Mouse (Mus musculus) T-cell, adult 2 months (primary cell): ENCODE measurements at regions not wholly inside any gene's neighbourhood (a gene's known extent, or its start where the extent isn't known, plus 50 kb on each side); places are given as distances from the start of the nearest gene placed in this dataset.

Source experiments
- DNase-seq: peaks from one replicate; pipeline ENCODE4 v3.0.0; 2022; ENCODE audit warnings: low spot score

- DNase-seq, result no peak
These were observed 258.7 kb upstream of the Rbms1 start for GRCm38 (mm10) chr2:61221676-61222075.

- DNase-seq, result no peak
These were observed 258.2 kb upstream of the Rbms1 start for GRCm38 (mm10) chr2:61221157-61221556.

- no peak for DNase-seq
These were observed 251.0 kb upstream of the Rbms1 start for GRCm38 (mm10) chr2:61213951-61214350.

GRCm38 (mm10) chr2:61201387-61201786 lies 238.4 kb upstream of the Rbms1 start:
- DNase-seq, result no peak

- no peak for DNase-seq
These were observed 231.0 kb upstream of the Rbms1 start for GRCm38 (mm10) chr2:61193976-61194375.

GRCm38 (mm10) chr2:61182424-61182979 lies 219.5 kb upstream of the Rbms1 start:
- DNase-seq, result no peak

GRCm38 (mm10) chr2:61177801-61178200 lies 214.8 kb upstream of the Rbms1 start:
- DNase-seq, result no peak

GRCm38 (mm10) chr2:61176807-61177206 lies 213.8 kb upstream of the Rbms1 start:
- no peak for DNase-seq

GRCm38 (mm10) chr2:61173581-61173980 lies 210.6 kb upstream of the Rbms1 start:
- DNase-seq, result no peak

- no peak for DNase-seq
These were observed 198.3 kb upstream of the Rbms1 start for GRCm38 (mm10) chr2:61161336-61161735.

GRCm38 (mm10) chr2:61159761-61160160 lies 196.8 kb upstream of the Rbms1 start:
- no peak for DNase-seq

- DNase-seq, result no peak
These were observed 176.1 kb upstream of the Rbms1 start for GRCm38 (mm10) chr2:61138998-61139631.

GRCm38 (mm10) chr2:61138625-61138997 lies 175.6 kb upstream of the Rbms1 start:
- no peak for DNase-seq

GRCm38 (mm10) chr2:61137378-61137777 lies 174.4 kb upstream of the Rbms1 start:
- DNase-seq, result no peak

- no peak for DNase-seq
These were observed 173.9 kb upstream of the Rbms1 start for GRCm38 (mm10) chr2:61136926-61137325.

GRCm38 (mm10) chr2:61123046-61123806 lies 160.2 kb upstream of the Rbms1 start:
- no peak for DNase-seq

- DNase-seq, result no peak
These were observed 158.3 kb upstream of the Rbms1 start for GRCm38 (mm10) chr2:61121281-61121680.

- no peak for DNase-seq
These were observed 151.6 kb upstream of the Rbms1 start for GRCm38 (mm10) chr2:61114620-61115019.

- no peak for DNase-seq
These were observed 150.9 kb upstream of the Rbms1 start for GRCm38 (mm10) chr2:61113916-61114315.

GRCm38 (mm10) chr2:61110591-61110990 lies 147.6 kb upstream of the Rbms1 start:
- no peak for DNase-seq

- no peak for DNase-seq
These were observed 146.6 kb upstream of the Rbms1 start for GRCm38 (mm10) chr2:61109564-61109963.

GRCm38 (mm10) chr2:61105169-61105568 lies 142.2 kb upstream of the Rbms1 start:
- DNase-seq, result no peak

GRCm38 (mm10) chr2:61100854-61101253 lies 137.9 kb upstream of the Rbms1 start:
- DNase-seq, result no peak
